Mouse (Mus musculus): ENCODE data around the gene Tmco5. TPM values are rescaled to one million over a fixed set of nuclear protein-coding genes. Genes with fewer than 3 reads are reported as not detected.
A peak's percentile ranks its signal among the peaks of the same experiment; 100 is the strongest.

The Tmco5 gene
- not detected in 2 replicates for polyA plus RNA-seq (2015; fragmentation: Nextera tagmentation; extraction: Ambion mirVana)

- no peaks in the 10 kb centered on the region for H3K36me3 ChIP-seq
- H3K9ac ChIP-seq, result no peak within 1 kb of the TSS
- ATAC-seq (ENCODE audit: low FRiP score, low read depth), result no peak
- no peak within 1 kb of the TSS for H3K4me2 ChIP-seq
- H3K9me3 ChIP-seq, result no peaks in the 10 kb centered on the region
- WGBS, result 95% methylated on average over 3 of the region's 3 CpGs
- peaks cover 7% of the 10 kb centered on the region for H3K4me1 ChIP-seq (replicated peaks)
- no peak within 1 kb of the TSS for H3K27ac ChIP-seq (replicated peaks)
- H3K27me3 ChIP-seq, result no peaks in the 10 kb centered on the region
- H3K4me3 ChIP-seq, result no peak within 1 kb of the TSS
Measured at GRCm38 (mm10) chr2:116878391-116878790, at the start of gene Tmco5. TSS of gene Tmco5 (plus strand) at chr2:116878691.

DNA sequence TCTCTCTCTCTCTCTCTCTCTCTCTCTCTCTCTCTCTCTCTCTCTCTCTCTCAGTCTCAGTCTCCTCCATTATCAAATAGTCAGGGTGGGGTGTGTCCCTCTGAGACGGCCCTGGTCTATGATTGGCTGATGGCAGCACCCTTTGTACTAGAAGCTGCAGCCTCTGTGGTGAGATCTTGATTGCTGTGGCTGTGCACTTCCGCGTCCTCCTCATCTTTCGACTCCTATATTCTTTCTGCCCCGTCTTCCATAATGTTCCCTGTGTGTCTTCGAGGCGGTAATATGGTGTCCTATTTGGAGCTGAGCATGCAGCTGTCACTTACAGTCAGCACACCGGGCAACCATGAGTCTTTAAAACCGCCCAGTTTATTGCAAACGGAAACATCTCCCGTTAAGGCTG, 46.6 kb upstream of the Tmco5 start:
- H3K4me1 ChIP-seq (replicated peaks), result no peaks in the 10 kb centered on the region
- no peak overlapping the region for H3K27ac ChIP-seq (replicated peaks)
- ATAC-seq (ENCODE audit: low FRiP score, low read depth), result no peak
- 76% methylated on average over 11 of the region's 11 CpGs for WGBS
- H3K4me2 ChIP-seq, result no peak overlapping the region
- no peak overlapping the region for H3K4me3 ChIP-seq
- H3K27me3 ChIP-seq, result no peaks in the 10 kb centered on the region
- no peak overlapping the region for H3K9ac ChIP-seq
- H3K9me3 ChIP-seq, result no peaks in the 10 kb centered on the region
- no peaks in the 10 kb centered on the region for H3K36me3 ChIP-seq

DNA sequence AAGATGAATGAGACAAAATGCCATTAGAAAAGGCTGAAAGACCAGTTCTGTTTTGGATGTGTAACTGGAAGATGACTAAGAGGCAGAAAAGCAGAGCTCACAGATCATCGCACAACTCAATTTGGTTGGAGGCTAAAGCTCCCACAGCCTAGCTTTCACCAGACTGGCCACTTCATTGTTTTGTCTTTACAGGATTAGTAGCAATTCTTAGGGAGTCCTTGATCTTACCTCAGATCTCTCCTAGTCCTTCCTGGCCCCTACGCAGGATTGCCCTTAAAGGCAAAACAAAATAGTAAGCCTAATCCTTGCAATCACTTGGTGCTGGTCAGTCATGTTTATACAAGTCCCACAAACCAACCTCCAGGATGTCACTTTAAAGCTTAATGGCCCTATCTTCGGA, 40.7 kb upstream of the Tmco5 start:
- H3K9me3 ChIP-seq, result no peaks in the 10 kb centered on the region
- H3K4me1 ChIP-seq (replicated peaks), result peaks cover 4% of the 10 kb centered on the region; the same call in 1 of the 2 replicates
- H3K4me3 ChIP-seq, result no peak overlapping the region
- WGBS, result 67% methylated on average over 3 of the region's 3 CpGs
- no peak for ATAC-seq (ENCODE audit: low FRiP score, low read depth)
- H3K4me2 ChIP-seq, result no peak overlapping the region
- H3K9ac ChIP-seq, result no peak overlapping the region
- no peaks in the 10 kb centered on the region for H3K27me3 ChIP-seq
- no peaks in the 10 kb centered on the region for H3K36me3 ChIP-seq
- H3K27ac ChIP-seq (replicated peaks), result no peak overlapping the region

GRCm38 (mm10) chr2:116838538-116839197, 39.8 kb upstream of the Tmco5 start:
- WGBS, result 35% methylated on average over 8 of the region's 8 CpGs
- Histone ChIP-seq H3K4me2 (peak overlapping the region; percentile 29), H3K27me3 (no peaks in the 10 kb centered on the region), H3K4me1 (replicated peaks) (peaks cover 4% of the 10 kb centered on the region; the same call in 1 of the 2 replicates), H3K9ac (no peak overlapping the region), H3K4me3 (no peak overlapping the region), H3K27ac (replicated peaks) (no peak overlapping the region), H3K36me3 (no peaks in the 10 kb centered on the region), H3K9me3 (no peaks in the 10 kb centered on the region)
- peak; percentile 74 for ATAC-seq (ENCODE audit: low FRiP score, low read depth)

GRCm38 (mm10) chr2:116849980-116850636, 28.4 kb upstream of the Tmco5 start:
- WGBS, result 83% methylated on average over 20 of the region's 20 CpGs
- H3K9ac ChIP-seq, result no peak overlapping the region
- H3K9me3 ChIP-seq, result no peaks in the 10 kb centered on the region
- no peak overlapping the region for H3K27ac ChIP-seq (replicated peaks)
- H3K4me3 ChIP-seq, result no peak overlapping the region
- ATAC-seq (ENCODE audit: low FRiP score, low read depth), result peak; percentile 44; the same call in 1 of the 2 replicates
- H3K4me2 ChIP-seq, result no peak overlapping the region
- H3K36me3 ChIP-seq, result no peaks in the 10 kb centered on the region
- no peaks in the 10 kb centered on the region for H3K27me3 ChIP-seq
- H3K4me1 ChIP-seq (replicated peaks), result peaks cover 10% of the 10 kb centered on the region; the same call in 1 of the 2 replicates

DNA sequence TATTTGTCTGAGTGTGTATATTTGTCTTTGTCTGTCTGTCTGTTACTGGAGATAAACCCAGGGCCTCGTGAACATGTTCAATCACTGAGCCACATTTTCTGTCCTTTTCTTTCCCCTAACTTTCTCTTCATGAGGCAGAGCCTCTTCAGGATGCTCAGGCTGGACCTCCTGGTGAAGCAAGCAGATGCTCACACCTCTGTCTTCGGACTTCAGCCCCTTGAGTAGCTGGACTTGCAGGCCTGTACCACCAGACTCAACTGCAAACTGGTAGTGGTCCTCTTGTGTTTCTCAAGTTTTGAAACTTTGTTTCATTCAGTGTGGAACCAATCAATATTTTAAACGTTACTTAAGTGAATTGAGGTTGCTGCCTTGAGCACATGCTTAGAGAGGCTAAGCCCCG, 27.1 kb upstream of the Tmco5 start:
- H3K4me3 ChIP-seq, result no peak overlapping the region

DNA sequence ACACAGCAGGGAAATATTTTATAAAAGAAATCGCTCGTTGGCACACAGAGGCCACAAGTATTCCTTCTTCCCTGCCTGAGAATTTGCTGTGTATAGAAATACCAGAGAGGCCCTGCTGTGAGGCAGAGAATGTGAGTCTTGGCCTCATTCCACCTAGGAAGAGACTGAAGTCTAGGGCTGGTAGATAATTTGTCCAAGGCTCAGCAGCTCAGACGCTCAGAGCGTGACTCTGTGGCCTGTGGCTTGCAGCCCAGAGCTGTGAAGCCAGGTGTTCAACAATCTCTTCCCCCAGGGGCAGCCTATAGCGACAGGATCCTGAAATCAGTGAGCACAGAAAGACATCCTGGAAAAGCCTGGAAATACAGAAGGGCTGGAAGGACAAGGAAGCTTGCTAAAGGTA, 26.2 kb upstream of the Tmco5 start:
- peak; percentile 77; the same call in 1 of the 2 replicates for ATAC-seq (ENCODE audit: low FRiP score, low read depth)
- no peak overlapping the region for H3K4me2 ChIP-seq
- no peaks in the 10 kb centered on the region for H3K27me3 ChIP-seq
- WGBS, result 36% methylated on average over 5 of the region's 5 CpGs
- H3K4me3 ChIP-seq, result no peak overlapping the region
- 0 out of 2 replicates have a peak overlapping the region, but pooled peaks have one; percentile 11 for H3K27ac ChIP-seq (replicated peaks)
- H3K36me3 ChIP-seq, result no peaks in the 10 kb centered on the region
- no peak overlapping the region for H3K9ac ChIP-seq
- peaks cover 10% of the 10 kb centered on the region; the same call in 1 of the 2 replicates for H3K4me1 ChIP-seq (replicated peaks)
- H3K9me3 ChIP-seq, result no peaks in the 10 kb centered on the region

More for the DNA sequence above, 27.1 kb upstream of the Tmco5 start:
- no peak for ATAC-seq (ENCODE audit: low FRiP score, low read depth)
- Histone ChIP-seq H3K9me3 (no peaks in the 10 kb centered on the region), H3K4me1 (replicated peaks) (peaks cover 10% of the 10 kb centered on the region; the same call in 1 of the 2 replicates), H3K4me2 (no peak overlapping the region), H3K27ac (replicated peaks) (no peak overlapping the region), H3K27me3 (no peaks in the 10 kb centered on the region), H3K9ac (no peak overlapping the region), H3K36me3 (no peaks in the 10 kb centered on the region)
- WGBS, result 85% methylated on average over 4 of the region's 4 CpGs

- Histone ChIP-seq H3K9ac (no peak overlapping the region), H3K4me2 (no peak overlapping the region), H3K4me1 (replicated peaks) (no peaks in the 10 kb centered on the region), H3K27ac (replicated peaks) (no peak overlapping the region), H3K36me3 (no peaks in the 10 kb centered on the region), H3K9me3 (no peaks in the 10 kb centered on the region), H3K4me3 (no peak overlapping the region), H3K27me3 (no peaks in the 10 kb centered on the region)
- 63% methylated on average over 6 of the region's 6 CpGs for WGBS
- no peak for ATAC-seq (ENCODE audit: low FRiP score, low read depth)
Measured at GRCm38 (mm10) chr2:116858703-116859102, 19.8 kb upstream of the Tmco5 start.

DNA sequence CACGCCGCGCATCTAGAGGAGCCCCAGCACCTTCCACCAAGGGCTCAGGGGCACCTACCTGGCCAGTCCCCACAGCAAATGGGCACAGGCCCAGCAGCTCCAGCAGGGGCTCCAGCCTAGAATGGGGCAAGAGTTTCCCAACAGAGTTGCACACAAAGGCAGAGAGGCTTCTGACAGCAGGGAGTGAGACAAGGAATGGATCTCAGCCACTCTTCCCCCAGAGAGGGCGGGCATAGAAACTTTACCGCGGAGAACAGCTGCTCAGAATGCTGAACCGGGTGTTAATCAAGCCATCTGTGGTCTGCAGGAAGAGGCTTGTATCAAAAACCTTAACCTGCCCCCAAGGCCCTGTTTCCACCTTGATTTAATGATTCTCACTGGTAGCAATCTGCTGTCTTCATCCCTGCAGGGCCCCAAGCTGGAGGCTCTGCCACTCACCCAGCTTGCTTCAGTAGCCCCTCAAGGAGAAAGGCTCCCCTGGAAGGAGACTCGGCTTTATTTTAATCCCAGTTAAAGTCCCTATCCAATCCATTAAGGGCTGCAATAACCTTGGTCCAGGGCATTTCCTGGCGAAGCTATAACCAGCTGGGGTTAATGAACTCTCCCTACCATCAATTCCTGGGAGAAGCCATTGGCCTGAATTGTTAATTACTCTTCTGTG, 1.4 kb upstream of the Tmco5 start:
- peak; percentile 66; the same call in 1 of the 2 replicates for ATAC-seq (ENCODE audit: low FRiP score, low read depth)
- H3K4me1 ChIP-seq (replicated peaks), result peaks cover 7% of the 10 kb centered on the region

DNA sequence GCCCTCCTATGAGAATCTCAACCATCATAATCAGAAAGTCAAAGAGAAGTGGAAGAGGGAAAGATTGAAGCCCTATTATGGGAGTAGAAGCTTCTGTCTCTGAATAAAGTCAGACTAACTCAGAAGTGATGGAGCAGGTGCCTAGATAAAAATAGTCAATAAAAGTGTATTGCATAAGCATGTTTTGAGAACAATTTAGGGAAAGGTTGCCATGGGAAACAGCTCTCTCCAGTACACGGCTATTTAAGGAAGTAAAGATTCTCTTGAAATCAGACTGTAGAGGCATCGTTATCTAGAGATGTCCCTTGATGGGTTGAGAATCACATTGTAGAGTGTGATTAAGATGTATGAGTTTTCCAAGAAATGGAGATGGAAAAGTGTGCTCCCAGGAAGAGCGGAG, 1.2 kb downstream of the Tmco5 start:
- no peak overlapping the region for H3K9ac ChIP-seq
- WGBS, result 91% methylated on average over 3 of the region's 3 CpGs
- no peak overlapping the region for H3K27ac ChIP-seq (replicated peaks)
- ATAC-seq (ENCODE audit: low FRiP score, low read depth), result no peak
- H3K9me3 ChIP-seq, result no peaks in the 10 kb centered on the region
- no peak overlapping the region for H3K4me3 ChIP-seq
- H3K4me2 ChIP-seq, result no peak overlapping the region
- no peaks in the 10 kb centered on the region for H3K27me3 ChIP-seq
- no peaks in the 10 kb centered on the region for H3K36me3 ChIP-seq
- peaks cover 7% of the 10 kb centered on the region for H3K4me1 ChIP-seq (replicated peaks)

More for the DNA sequence above, 1.4 kb upstream of the Tmco5 start:
- no peaks in the 10 kb centered on the region for H3K27me3 ChIP-seq
- H3K36me3 ChIP-seq, result no peaks in the 10 kb centered on the region
- 25% methylated on average over 9 of the region's 9 CpGs for WGBS
- H3K4me3 ChIP-seq, result no peak overlapping the region
- no peak overlapping the region for H3K27ac ChIP-seq (replicated peaks)
- no peak overlapping the region for H3K4me2 ChIP-seq
- H3K9ac ChIP-seq, result no peak overlapping the region
- H3K9me3 ChIP-seq, result no peaks in the 10 kb centered on the region

GRCm38 (mm10) chr2:116893316-116893987, 15.0 kb downstream of the Tmco5 start:
- Histone ChIP-seq H3K27me3 (peaks cover 3% of the 10 kb centered on the region; the same call in 1 of the 2 replicates), H3K27ac (replicated peaks) (no peak overlapping the region), H3K4me3 (peak overlapping the region; percentile 37), H3K4me1 (replicated peaks) (peaks cover 4% of the 10 kb centered on the region), H3K9ac (no peak overlapping the region; the same call in 1 of the 2 replicates), H3K36me3 (no peaks in the 10 kb centered on the region), H3K4me2 (peak overlapping the region; percentile 77), H3K9me3 (no peaks in the 10 kb centered on the region)
- 30% methylated on average over 14 of the region's 14 CpGs for WGBS
- ATAC-seq (ENCODE audit: low FRiP score, low read depth), result peak; percentile 62

All from hindbrain, embryonic 15.5 days (tissue).